Mouse (Mus musculus): ENCODE results near the gene Gm21987. TPM values are rescaled to one million over a fixed set of nuclear protein-coding genes. Genes with fewer than 3 reads are reported as not detected.
A peak's percentile ranks its signal among the peaks of the same experiment; 100 is the strongest.

Gene Gm21987
- polyA plus RNA-seq (2014; fragmentation: Nextera tagmentation; extraction: Ambion mirVana): not detected in 2 replicates

GRCm38 (mm10) chr16:38346529-38347325, at the start of gene Gm21987, which contains the start of gene Cox17:
Gene Gm21987, plus strand, starts transcription at chr16:38347040.
Gene Cox17, plus strand, starts transcription at chr16:38346991.
- Histone ChIP-seq H3K27me3 (ENCODE audit: control insufficient read depth, insufficient read depth, low read length) (no peaks in the 10 kb centered on the region), H3K9ac (replicated peaks; ENCODE audit: low read length) (peak within 1 kb of the TSS; percentile 84), H3K4me1 (ENCODE audit: control insufficient read depth, insufficient read depth, low read length) (peaks cover 7% of the 10 kb centered on the region), H3K9me3 (ENCODE audit: control insufficient read depth, low read length) (no peaks in the 10 kb centered on the region), H3K4me2 (ENCODE audit: low read length) (peak within 1 kb of the TSS; percentile 67), H3K36me3 (ENCODE audit: control insufficient read depth, insufficient read depth, low read length) (peaks cover 24% of the 10 kb centered on the region), H3K4me3 (replicated peaks; ENCODE audit: low read depth, low read length) (peak within 1 kb of the TSS; percentile 76), H3K27ac (replicated peaks; ENCODE audit: low read depth, low read length) (peak within 1 kb of the TSS; percentile 85)
- WGBS: 3% methylated on average over 35 of the region's 35 CpGs
- ATAC-seq (ENCODE audit: low FRiP score, low TSS enrichment) (peak; percentile 97), DNase-seq (peak; percentile 97)

- Histone ChIP-seq H3K9me3 (ENCODE audit: control insufficient read depth, low read length) (no peaks in the 10 kb centered on the region), H3K4me1 (ENCODE audit: control insufficient read depth, insufficient read depth, low read length) (no peaks in the 10 kb centered on the region), H3K9ac (replicated peaks; ENCODE audit: low read length) (no peak overlapping the region), H3K36me3 (ENCODE audit: control insufficient read depth, insufficient read depth, low read length) (no peaks in the 10 kb centered on the region), H3K27me3 (ENCODE audit: control insufficient read depth, insufficient read depth, low read length) (no peaks in the 10 kb centered on the region), H3K27ac (replicated peaks; ENCODE audit: low read depth, low read length) (no peak overlapping the region), H3K4me3 (replicated peaks; ENCODE audit: low read depth, low read length) (no peak overlapping the region), H3K4me2 (ENCODE audit: low read length) (no peak overlapping the region)
- no peak for ATAC-seq (ENCODE audit: low FRiP score, low TSS enrichment)
- 87% methylated on average over 6 of the region's 6 CpGs for WGBS
- no peak for DNase-seq
These were observed 48.4 kb upstream of the Gm21987 start for GRCm38 (mm10) chr16:38298410-38298809.

DNA sequence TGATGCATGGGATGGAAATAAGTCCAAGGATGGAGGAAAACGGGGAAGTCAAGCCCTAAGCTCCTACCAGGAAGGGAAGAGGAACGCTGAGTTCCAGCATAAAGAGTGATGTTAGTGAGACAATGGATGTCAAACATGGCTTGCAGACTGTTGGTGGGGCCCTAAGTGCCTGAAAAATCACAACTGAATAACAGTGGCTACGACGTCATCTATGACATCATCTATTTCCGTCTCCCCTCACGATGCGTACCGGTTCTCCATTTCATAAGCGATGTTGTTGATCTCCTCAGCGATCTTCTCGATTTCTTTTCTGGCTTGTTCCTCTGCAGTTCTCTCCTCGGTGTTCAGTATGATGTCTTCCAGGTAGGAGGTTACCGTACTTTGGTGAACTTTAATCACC, 44.5 kb upstream of the Gm21987 start:
- no peak for ATAC-seq (ENCODE audit: low FRiP score, low TSS enrichment)
- WGBS: 93% methylated on average over 13 of the region's 13 CpGs

GRCm38 (mm10) chr16:38304460-38305194, 42.2 kb upstream of the Gm21987 start:
- WGBS: 82% methylated on average over 17 of the region's 17 CpGs
- Histone ChIP-seq H3K4me2 (ENCODE audit: low read length) (no peak overlapping the region), H3K4me1 (ENCODE audit: control insufficient read depth, insufficient read depth, low read length) (peaks cover 10% of the 10 kb centered on the region; the same call in 1 of the 2 replicates), H3K4me3 (replicated peaks; ENCODE audit: low read depth, low read length) (no peak overlapping the region), H3K9ac (replicated peaks; ENCODE audit: low read length) (no peak overlapping the region), H3K27me3 (ENCODE audit: control insufficient read depth, insufficient read depth, low read length) (no peaks in the 10 kb centered on the region), H3K9me3 (ENCODE audit: control insufficient read depth, low read length) (no peaks in the 10 kb centered on the region), H3K27ac (replicated peaks; ENCODE audit: low read depth, low read length) (no peak overlapping the region), H3K36me3 (ENCODE audit: control insufficient read depth, insufficient read depth, low read length) (no peaks in the 10 kb centered on the region)
- no peak for ATAC-seq (ENCODE audit: low FRiP score, low TSS enrichment)
- DNase-seq: peak; percentile 4

More for the DNA sequence above, 44.5 kb upstream of the Gm21987 start:
- Histone ChIP-seq H3K36me3 (ENCODE audit: control insufficient read depth, insufficient read depth, low read length) (no peaks in the 10 kb centered on the region), H3K9me3 (ENCODE audit: control insufficient read depth, low read length) (no peaks in the 10 kb centered on the region), H3K27me3 (ENCODE audit: control insufficient read depth, insufficient read depth, low read length) (no peaks in the 10 kb centered on the region), H3K27ac (replicated peaks; ENCODE audit: low read depth, low read length) (no peak overlapping the region), H3K4me3 (replicated peaks; ENCODE audit: low read depth, low read length) (no peak overlapping the region), H3K9ac (replicated peaks; ENCODE audit: low read length) (no peak overlapping the region), H3K4me1 (ENCODE audit: control insufficient read depth, insufficient read depth, low read length) (peaks cover 4% of the 10 kb centered on the region; the same call in 1 of the 2 replicates), H3K4me2 (ENCODE audit: low read length) (no peak overlapping the region)
- DNase-seq: no peak

DNA sequence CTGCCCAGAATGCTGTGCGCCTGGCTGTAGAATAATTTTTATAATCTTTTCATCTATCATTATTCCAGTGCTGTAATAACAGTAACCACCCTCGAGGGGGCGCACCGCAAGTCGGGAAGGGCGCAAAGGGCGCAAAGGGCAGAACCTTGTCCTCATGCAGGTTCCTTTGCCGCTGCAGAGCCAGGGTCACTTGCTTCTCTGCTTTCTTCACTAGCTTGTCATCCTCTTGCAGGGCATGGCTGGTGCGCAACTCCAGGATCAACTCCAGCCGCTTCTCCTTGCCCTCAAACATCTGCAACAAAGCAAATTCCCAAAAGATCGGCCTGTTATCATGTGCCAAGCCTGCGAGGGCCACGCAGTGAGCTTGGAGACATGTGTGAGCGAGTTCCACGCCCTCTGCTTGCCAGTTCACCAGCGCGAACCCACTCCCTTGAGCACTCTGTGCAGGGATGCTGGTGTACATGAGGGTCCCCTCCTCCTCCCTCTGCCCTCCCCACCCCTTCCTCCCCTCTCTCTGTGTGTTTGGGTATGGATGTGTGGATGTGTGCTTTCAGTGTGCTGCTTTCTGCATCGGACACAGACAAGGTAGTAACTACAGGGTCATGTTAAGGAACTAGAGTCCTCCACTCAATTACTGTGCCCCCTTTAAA, 40.1 kb upstream of the Gm21987 start:
- WGBS: 44% methylated on average over 18 of the region's 18 CpGs
- H3K27ac ChIP-seq (replicated peaks; ENCODE audit: low read depth, low read length): 0 out of 2 replicates have a peak overlapping the region, but pooled peaks have one; percentile 17
- H3K27me3 ChIP-seq (ENCODE audit: control insufficient read depth, insufficient read depth, low read length): no peaks in the 10 kb centered on the region
- H3K4me3 ChIP-seq (replicated peaks; ENCODE audit: low read depth, low read length): no peak overlapping the region
- peaks cover 10% of the 10 kb centered on the region; the same call in 1 of the 2 replicates for H3K4me1 ChIP-seq (ENCODE audit: control insufficient read depth, insufficient read depth, low read length)
- no peak overlapping the region for H3K9ac ChIP-seq (replicated peaks; ENCODE audit: low read length)
- no peaks in the 10 kb centered on the region for H3K36me3 ChIP-seq (ENCODE audit: control insufficient read depth, insufficient read depth, low read length)
- ATAC-seq (ENCODE audit: low FRiP score, low TSS enrichment) (no peak), DNase-seq (peak; percentile 13)
- no peak overlapping the region for H3K4me2 ChIP-seq (ENCODE audit: low read length)
- H3K9me3 ChIP-seq (ENCODE audit: control insufficient read depth, low read length): no peaks in the 10 kb centered on the region

DNA sequence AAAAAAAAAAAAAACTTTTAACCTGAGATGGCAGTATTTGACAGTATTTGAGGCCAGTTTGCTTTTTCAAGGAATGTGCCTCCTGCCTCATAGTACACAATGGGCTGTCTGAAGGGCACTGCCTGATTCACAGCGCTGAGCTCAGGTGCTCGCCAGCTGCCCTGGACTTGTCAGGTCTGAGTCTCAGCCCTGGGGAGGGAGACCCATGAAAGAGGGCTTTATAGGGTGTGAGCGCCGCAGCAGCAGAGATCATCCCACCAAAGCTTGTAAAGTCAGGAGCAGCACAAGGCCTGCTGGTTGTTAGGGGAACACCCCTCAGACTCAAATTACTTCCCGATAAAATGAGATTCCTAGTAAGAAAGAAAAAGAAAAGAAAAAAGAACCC, 39.6 kb upstream of the Gm21987 start:
- ATAC-seq (ENCODE audit: low FRiP score, low TSS enrichment): no peak
- no peak overlapping the region for H3K4me2 ChIP-seq (ENCODE audit: low read length)
- WGBS: 34% methylated on average over 5 of the region's 5 CpGs

GRCm38 (mm10) chr16:38307651-38308050, 39.2 kb upstream of the Gm21987 start:
- WGBS: 49% methylated on average over 7 of the region's 7 CpGs
- peak overlapping the region; percentile 35 for H3K4me2 ChIP-seq (ENCODE audit: low read length)
- no peaks in the 10 kb centered on the region for H3K9me3 ChIP-seq (ENCODE audit: control insufficient read depth, low read length)
- H3K27me3 ChIP-seq (ENCODE audit: control insufficient read depth, insufficient read depth, low read length): no peaks in the 10 kb centered on the region
- H3K27ac ChIP-seq (replicated peaks; ENCODE audit: low read depth, low read length): peak overlapping the region; percentile 50; the same call in 1 of the 2 replicates
- no peak overlapping the region for H3K9ac ChIP-seq (replicated peaks; ENCODE audit: low read length)
- no peaks in the 10 kb centered on the region for H3K36me3 ChIP-seq (ENCODE audit: control insufficient read depth, insufficient read depth, low read length)
- no peak for ATAC-seq (ENCODE audit: low FRiP score, low TSS enrichment)
- H3K4me1 ChIP-seq (ENCODE audit: control insufficient read depth, insufficient read depth, low read length): peaks cover 10% of the 10 kb centered on the region; the same call in 1 of the 2 replicates
- no peak for DNase-seq
- no peak overlapping the region for H3K4me3 ChIP-seq (replicated peaks; ENCODE audit: low read depth, low read length)

More for the DNA sequence above, 39.6 kb upstream of the Gm21987 start:
- Histone ChIP-seq H3K9me3 (ENCODE audit: control insufficient read depth, low read length) (no peaks in the 10 kb centered on the region), H3K9ac (replicated peaks; ENCODE audit: low read length) (no peak overlapping the region), H3K4me3 (replicated peaks; ENCODE audit: low read depth, low read length) (no peak overlapping the region), H3K36me3 (ENCODE audit: control insufficient read depth, insufficient read depth, low read length) (no peaks in the 10 kb centered on the region), H3K4me1 (ENCODE audit: control insufficient read depth, insufficient read depth, low read length) (peaks cover 10% of the 10 kb centered on the region; the same call in 1 of the 2 replicates), H3K27ac (replicated peaks; ENCODE audit: low read depth, low read length) (no peak overlapping the region), H3K27me3 (ENCODE audit: control insufficient read depth, insufficient read depth, low read length) (no peaks in the 10 kb centered on the region)
- DNase-seq: peak; percentile 17

DNA sequence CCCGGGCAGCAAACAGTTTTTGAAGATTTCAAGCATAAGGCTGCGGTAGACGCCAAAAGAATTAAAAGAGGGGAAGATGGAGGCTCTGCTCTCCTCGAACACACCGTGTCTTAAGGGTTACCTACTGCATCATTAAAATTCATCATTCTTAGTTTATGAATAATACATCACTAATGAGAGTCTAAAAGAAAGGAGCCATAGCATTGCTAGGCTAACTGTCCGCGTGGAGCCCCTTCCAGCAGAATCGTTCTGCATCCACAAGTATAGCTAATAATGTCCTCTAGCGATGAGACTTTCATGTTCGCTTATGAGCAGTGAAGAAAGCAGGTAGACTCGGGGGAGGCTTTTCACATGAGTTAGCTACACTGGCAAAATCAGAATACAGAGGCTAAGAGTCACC, 38.6 kb upstream of the Gm21987 start:
- peaks cover 10% of the 10 kb centered on the region; the same call in 1 of the 2 replicates for H3K4me1 ChIP-seq (ENCODE audit: control insufficient read depth, insufficient read depth, low read length)
- H3K27me3 ChIP-seq (ENCODE audit: control insufficient read depth, insufficient read depth, low read length): no peaks in the 10 kb centered on the region
- H3K36me3 ChIP-seq (ENCODE audit: control insufficient read depth, insufficient read depth, low read length): no peaks in the 10 kb centered on the region
- no peaks in the 10 kb centered on the region for H3K9me3 ChIP-seq (ENCODE audit: control insufficient read depth, low read length)
- DNase-seq (peak; percentile 72), ATAC-seq (ENCODE audit: low FRiP score, low TSS enrichment) (peak; percentile 75; the same call in 1 of the 2 replicates)
- no peak overlapping the region for H3K4me3 ChIP-seq (replicated peaks; ENCODE audit: low read depth, low read length)
- H3K9ac ChIP-seq (replicated peaks; ENCODE audit: low read length): no peak overlapping the region
- H3K27ac ChIP-seq (replicated peaks; ENCODE audit: low read depth, low read length): peak overlapping the region; percentile 50
- WGBS: 40% methylated on average over 11 of the region's 11 CpGs
- H3K4me2 ChIP-seq (ENCODE audit: low read length): peak overlapping the region; percentile 35

Measured in midbrain, embryonic 14.5 days (tissue).